Mouse (Mus musculus) G1E (cell line): ENCODE results near the gene Ssh1. TPM values are rescaled to one million over a fixed set of nuclear protein-coding genes. Genes with fewer than 3 reads are reported as not detected.

Source experiments
- ATAC-seq: 2 replicates; pipeline ENCODE4 v1.8.0; 2016; ENCODE audit warnings: mild to moderate bottlenecking; ENCODE audit not compliant: insufficient number of reproducible peaks, poor library complexity, low FRiP score, severe bottlenecking; ENCODE audit errors: extremely low read depth
- DNase-seq: peaks from one replicate; pipeline ENCODE4 v3.0.0; 2012; ENCODE audit warnings: low spot score
- H3K27me3 ChIP-seq: 2 replicates; pipeline ENCODE4 v1.6.1; 2012; ENCODE audit warnings: mild to moderate bottlenecking, low read length, inconsistent platforms; ENCODE audit not compliant: insufficient read depth
- H3K36me3 ChIP-seq: replicated peaks from 2 replicates; pipeline ENCODE3; 2012; ENCODE audit warnings: mild to moderate bottlenecking, inconsistent platforms
- H3K4me1 ChIP-seq: 2 replicates; pipeline ENCODE4 v1.6.1; 2012; ENCODE audit warnings: low read depth, low read length, inconsistent platforms, mixed read lengths; ENCODE audit not compliant: insufficient read depth
- H3K4me3 ChIP-seq: 2 replicates; pipeline ENCODE4 v1.5.1; 2012; ENCODE audit warnings: low read depth, mild to moderate bottlenecking, inconsistent platforms, low read length, moderate library complexity, mixed read lengths
- H3K9me3 ChIP-seq: replicated peaks from 2 replicates; pipeline ENCODE4 v1.6.1; 2012; ENCODE audit warnings: inconsistent platforms
- CTCF ChIP-seq: IDR thresholded peaks from 2 replicates; pipeline ENCODE4 v1.5.1; 2012; ENCODE audit warnings: low read depth, low read length, inconsistent platforms, mixed read lengths
- GATA1 ChIP-seq: IDR thresholded peaks from 2 replicates; pipeline ENCODE4 v1.6.1; 2012; ENCODE audit warnings: borderline replicate concordance, low read length, inconsistent platforms, mixed read lengths
- GATA2 ChIP-seq: IDR thresholded peaks from 2 replicates; pipeline ENCODE4 v1.6.1; 2012; ENCODE audit warnings: low read depth, low read length, inconsistent platforms, borderline replicate concordance
- POLR2AphosphoS5 ChIP-seq: IDR thresholded peaks from 2 replicates; pipeline ENCODE4 v1.6.1; 2012; ENCODE audit warnings: low read depth, low read length, inconsistent platforms; ENCODE audit not compliant: insufficient replicate concordance
- TAL1 ChIP-seq: conservative IDR thresholded peaks from 2 replicates; pipeline ENCODE4 v1.6.1; 2012; ENCODE audit warnings: low read depth, low read length, inconsistent platforms, mixed read lengths
- polyA plus RNA-seq: library from polyadenylated mRNA; stranded (reverse); fragments of >175 nt; gene quantifications from 2 replicates; pipeline ENCODE4 v1.2.3, GENCODE M21; 2012
- total RNA-seq, 2 experiments: library from RNA; stranded (forward) in 1 of 2; stranded (reverse) in 1 of 2; fragments of 200-1000 nt in 1 of 2; fragments of >200 nt in 1 of 2; fragmentation: Nextera tagmentation in 1 of 2; gene quantifications; 2 replicates each; pipeline ENCODE4 v1.2.3; 2014 to 2017

The Ssh1 gene
- total and polyA plus RNA-seq, 3 experiments: 3.3 to 28.4 (median 13.8) TPM

- no peaks in the 10 kb centered on the region for H3K9me3 ChIP-seq
- ATAC-seq (no peak), DNase-seq (no peak)
- H3K4me3 ChIP-seq: peak overlapping the region; percentile 94
- H3K36me3 ChIP-seq: peaks cover 14% of the 10 kb centered on the region
- no peak for TF ChIP-seq CTCF
- TF ChIP-seq GATA1: no peak
- TF ChIP-seq TAL1: no peak
- TF ChIP-seq GATA2: no peak
- no peak for TF ChIP-seq POLR2AphosphoS5
- peaks cover 70% of the 10 kb centered on the region for H3K4me1 ChIP-seq
- 0 out of 2 replicates have a peak, but pooled peaks cover 2% of the 10 kb centered on the region for H3K27me3 ChIP-seq
Observed at GRCm38 (mm10) chr5:113906958-113907735, 86.5 kb downstream of the Ssh1 start.

DNA sequence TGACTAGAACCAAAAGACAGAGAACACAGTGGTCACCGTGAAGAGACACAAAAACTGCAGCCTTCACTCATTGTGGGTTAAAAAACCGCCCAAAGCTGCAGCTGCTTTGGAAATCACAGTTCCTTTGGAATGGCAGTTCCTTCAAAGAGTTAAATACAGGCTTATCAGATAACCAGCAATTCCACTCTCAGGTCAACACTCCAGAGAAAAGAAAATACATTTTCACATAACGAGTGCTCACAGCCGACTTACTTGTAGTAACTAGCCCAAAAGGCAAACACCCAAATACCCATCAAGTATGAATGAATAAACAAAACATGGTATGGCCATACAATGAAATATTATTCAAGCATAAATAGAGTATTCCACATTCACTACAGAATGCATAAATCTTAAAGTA is 88.7 kb downstream of the Ssh1 start:
- Histone ChIP-seq H3K27me3 (no peaks in the 10 kb centered on the region), H3K4me1 (peaks cover 75% of the 10 kb centered on the region), H3K4me3 (no peak overlapping the region), H3K36me3 (peaks cover 18% of the 10 kb centered on the region), H3K9me3 (no peaks in the 10 kb centered on the region)
- DNase-seq (no peak), ATAC-seq (no peak)
- TF ChIP-seq CTCF (no peak), TAL1 (no peak)

DNA sequence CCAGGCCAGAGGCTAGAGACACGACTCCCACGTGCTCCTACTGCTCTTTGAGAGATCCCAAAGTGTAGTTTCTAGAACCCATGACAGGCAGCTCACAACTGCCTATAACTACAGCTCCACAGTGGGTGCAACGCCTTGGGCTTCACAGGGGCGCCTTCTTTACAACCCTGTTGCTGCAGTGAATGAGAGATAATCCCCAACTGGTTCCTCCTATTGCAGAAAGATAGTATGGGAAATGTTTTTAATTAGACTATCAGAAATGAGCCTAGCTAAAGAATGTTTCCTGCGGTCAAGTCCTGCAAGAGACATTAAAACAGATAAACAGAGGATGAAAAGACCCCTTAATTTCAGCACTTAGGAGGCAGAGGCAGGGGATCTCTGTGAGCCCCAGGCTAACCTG is 90.7 kb downstream of the Ssh1 start:
- ATAC-seq: no peak

DNA sequence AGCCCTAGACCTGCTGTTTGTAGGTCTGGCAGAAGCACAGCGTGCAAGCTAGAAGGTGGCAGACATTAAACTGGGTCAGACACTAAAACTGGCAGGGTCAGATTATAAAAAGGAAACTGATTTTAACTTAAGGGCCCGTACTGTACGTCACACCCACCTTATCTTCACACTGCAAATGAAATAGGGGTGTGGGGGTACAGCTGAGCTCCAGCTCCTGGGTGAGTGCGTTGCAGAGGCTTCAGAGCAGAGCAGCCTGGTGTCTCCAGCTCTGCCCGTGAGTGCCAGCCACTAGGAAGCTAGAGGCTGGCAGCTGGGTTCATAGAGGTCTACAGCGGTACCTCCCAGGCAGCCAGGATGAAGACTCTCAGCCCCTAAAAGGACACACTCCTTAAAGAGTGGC is 91.7 kb downstream of the Ssh1 start:
- H3K4me3 ChIP-seq: peak overlapping the region; percentile 61; the same call in 1 of the 2 replicates
- no peaks in the 10 kb centered on the region for H3K9me3 ChIP-seq
- H3K4me1 ChIP-seq: peaks cover 69% of the 10 kb centered on the region
- TF ChIP-seq POLR2AphosphoS5 (no peak), TAL1 (0 out of 2 replicates have a peak, but pooled peaks have one; percentile 26), GATA2 (no peak), CTCF (no peak), GATA1 (no peak)
- peak; percentile 82 for ATAC-seq
- peak; percentile 63 for DNase-seq
- no peaks in the 10 kb centered on the region for H3K27me3 ChIP-seq
- peaks cover 36% of the 10 kb centered on the region for H3K36me3 ChIP-seq

More for the DNA sequence above, 90.7 kb downstream of the Ssh1 start:
- peaks cover 29% of the 10 kb centered on the region for H3K36me3 ChIP-seq
- no peaks in the 10 kb centered on the region for H3K9me3 ChIP-seq
- no peak for TF ChIP-seq GATA2
- no peak for TF ChIP-seq TAL1
- TF ChIP-seq POLR2AphosphoS5: no peak
- TF ChIP-seq GATA1: no peak
- no peak for TF ChIP-seq CTCF
- no peak for DNase-seq
- H3K27me3 ChIP-seq: no peaks in the 10 kb centered on the region
- peak overlapping the region; percentile 56; the same call in 1 of the 2 replicates for H3K4me3 ChIP-seq
- H3K4me1 ChIP-seq: peaks cover 74% of the 10 kb centered on the region

- H3K9me3 ChIP-seq: no peaks in the 10 kb centered on the region
- H3K36me3 ChIP-seq: peaks cover 36% of the 10 kb centered on the region
- DNase-seq (no peak), ATAC-seq (no peak)
- H3K4me3 ChIP-seq: peak overlapping the region; percentile 59; the same call in 1 of the 2 replicates
- H3K27me3 ChIP-seq: no peaks in the 10 kb centered on the region
- TF ChIP-seq POLR2AphosphoS5 (no peak), TAL1 (no peak), CTCF (no peak), GATA1 (no peak), GATA2 (no peak)
- peaks cover 63% of the 10 kb centered on the region for H3K4me1 ChIP-seq
Observed at GRCm38 (mm10) chr5:113901074-113901571, 92.6 kb downstream of the Ssh1 start.

GRCm38 (mm10) chr5:113899543-113899942 is 94.2 kb downstream of the Ssh1 start:
- no peak for ATAC-seq
- H3K9me3 ChIP-seq: no peaks in the 10 kb centered on the region

More at GRCm38 (mm10) chr5:113899543-113899942, 94.2 kb downstream of the Ssh1 start:
- TF ChIP-seq GATA1 (no peak), CTCF (no peak), POLR2AphosphoS5 (no peak), TAL1 (no peak), GATA2 (no peak)
- H3K4me3 ChIP-seq: no peak overlapping the region
- no peaks in the 10 kb centered on the region for H3K27me3 ChIP-seq
- H3K36me3 ChIP-seq: peaks cover 43% of the 10 kb centered on the region
- peaks cover 55% of the 10 kb centered on the region for H3K4me1 ChIP-seq
- DNase-seq: no peak
